Mouse (Mus musculus): ENCODE data around the gene Etv5.

DNA sequence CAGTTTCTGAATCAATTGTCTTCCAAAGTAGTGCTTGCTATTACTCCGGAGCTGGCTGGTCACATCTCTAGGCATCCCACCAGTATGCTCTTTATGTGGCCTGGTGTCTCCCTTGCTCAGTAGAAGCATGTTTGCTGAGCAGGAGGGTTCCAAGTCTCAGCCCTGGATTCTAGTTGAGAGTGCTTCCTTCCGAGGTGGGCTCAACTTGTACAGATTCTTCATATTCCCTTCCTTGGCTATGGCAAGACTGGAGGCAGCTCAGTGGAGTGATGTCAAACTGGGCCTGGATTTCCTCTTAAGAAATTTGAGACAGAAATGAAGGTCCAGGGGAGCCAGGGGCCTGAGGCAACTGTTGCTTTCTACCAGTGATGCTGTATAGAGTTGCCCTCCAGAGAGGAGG lies 27.6 kb upstream of the Etv5 start:
- no peak for TF ChIP-seq GATA1 (IDR thresholded peaks at IDR 0.05; ENCODE audit: borderline replicate concordance, low read length)
- no peak for TF ChIP-seq FLI1 (IDR thresholded peaks at IDR 0.05; ENCODE audit: low read length)

All from megakaryocyte, embryonic 14.5 days (primary cell).